Mouse (Mus musculus): Measurements from ENCODE around the gene Mmp11. TPM values are rescaled to one million over a fixed set of nuclear protein-coding genes. Genes with fewer than 3 reads are reported as not detected.

Mmp11 gene
- polyA plus RNA-seq, 1 experiment from 2014 or later, result 245 TPM

DNA sequence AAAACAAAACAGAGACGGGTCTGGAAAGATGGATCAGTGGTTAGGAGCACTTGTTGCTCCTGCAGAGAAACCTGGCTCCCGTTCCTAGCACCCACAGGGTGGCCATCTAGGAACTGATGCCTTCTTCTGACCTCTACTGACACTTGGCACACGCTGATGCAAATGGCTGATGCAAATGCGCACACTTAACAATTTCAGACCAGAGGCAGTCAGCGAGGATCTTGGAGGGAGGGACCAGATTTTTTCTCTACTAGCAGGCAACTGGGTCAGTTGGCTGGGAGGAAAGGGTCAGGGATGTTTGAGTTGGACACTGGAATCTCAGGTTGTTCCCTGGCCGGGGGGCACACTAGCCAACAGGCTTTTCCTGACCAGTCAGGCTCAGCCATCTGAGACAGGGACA lies 3.4 kb downstream of the Mmp11 start, which contains the start of gene Chchd10:
TSS of gene Chchd10 (plus strand) at position 240 of the 400 bp plus-strand sequence.
- Histone ChIP-seq H3K9me3 (no peaks in the 10 kb centered on the region), H3K4me2 (peak within 1 kb of the TSS; percentile 91), H3K36me3 (peaks cover 4% of the 10 kb centered on the region), H3K4me1 (peaks cover 45% of the 10 kb centered on the region), H3K4me3 (peak within 1 kb of the TSS; percentile 66), H3K27ac (peak within 1 kb of the TSS; percentile 89), H3K27me3 (peaks cover 21% of the 10 kb centered on the region), H3K9ac (peak within 1 kb of the TSS; percentile 89)
- 37% methylated on average over 6 of the region's 6 CpGs for WGBS
- no peak for ATAC-seq (ENCODE audit: insufficient number of reproducible peaks, low FRiP score, low TSS enrichment, low read depth)

- H3K27ac ChIP-seq, result peak overlapping the region; percentile 89
- H3K9me3 ChIP-seq, result no peaks in the 10 kb centered on the region
- H3K36me3 ChIP-seq, result peaks cover 11% of the 10 kb centered on the region
- H3K9ac ChIP-seq, result peak overlapping the region; percentile 89
- H3K4me1 ChIP-seq, result peaks cover 45% of the 10 kb centered on the region
- peaks cover 17% of the 10 kb centered on the region for H3K27me3 ChIP-seq
- peak overlapping the region; percentile 91 for H3K4me2 ChIP-seq
- under 1% methylated on average over 43 of the region's 44 CpGs for WGBS
- peak overlapping the region; percentile 66 for H3K4me3 ChIP-seq
- peak; percentile 71 for ATAC-seq (ENCODE audit: insufficient number of reproducible peaks, low FRiP score, low TSS enrichment, low read depth)
Observed at GRCm38 (mm10) chr10:75932081-75932678, 4.1 kb downstream of the Mmp11 start.

- H3K4me2 ChIP-seq, result peak overlapping the region; percentile 91
- ATAC-seq (ENCODE audit: insufficient number of reproducible peaks, low FRiP score, low TSS enrichment, low read depth), result no peak
- peaks cover 9% of the 10 kb centered on the region for H3K27me3 ChIP-seq
- H3K36me3 ChIP-seq, result peaks cover 20% of the 10 kb centered on the region
- H3K9ac ChIP-seq, result 0 out of 2 replicates have a peak overlapping the region, but pooled peaks have one; percentile 28
- WGBS, result 6% methylated on average over 7 of the region's 7 CpGs
- peak overlapping the region; percentile 66 for H3K4me3 ChIP-seq
- no peaks in the 10 kb centered on the region for H3K9me3 ChIP-seq
- peaks cover 45% of the 10 kb centered on the region for H3K4me1 ChIP-seq
- H3K27ac ChIP-seq, result peak overlapping the region; percentile 89; the same call in 1 of the 2 replicates
Observed at GRCm38 (mm10) chr10:75931311-75931710, 5.0 kb downstream of the Mmp11 start.

GRCm38 (mm10) chr10:75930304-75930703 lies 6.0 kb downstream of the Mmp11 start:
- Histone ChIP-seq H3K9me3 (no peaks in the 10 kb centered on the region), H3K27me3 (no peaks in the 10 kb centered on the region; the same call in 1 of the 2 replicates), H3K36me3 (peaks cover 30% of the 10 kb centered on the region), H3K4me3 (peak overlapping the region; percentile 66), H3K27ac (peak overlapping the region; percentile 47; the same call in 1 of the 2 replicates), H3K9ac (no peak overlapping the region), H3K4me2 (peak overlapping the region; percentile 91), H3K4me1 (peaks cover 35% of the 10 kb centered on the region)
- 4% methylated on average over 6 of the region's 6 CpGs for WGBS
- ATAC-seq (ENCODE audit: insufficient number of reproducible peaks, low FRiP score, low TSS enrichment, low read depth), result no peak

- Histone ChIP-seq H3K4me3 (no peak overlapping the region), H3K27ac (no peak overlapping the region), H3K27me3 (no peaks in the 10 kb centered on the region), H3K4me1 (peaks cover 28% of the 10 kb centered on the region), H3K9me3 (no peaks in the 10 kb centered on the region), H3K9ac (no peak overlapping the region), H3K4me2 (no peak overlapping the region), H3K36me3 (peaks cover 53% of the 10 kb centered on the region)
- ATAC-seq (ENCODE audit: insufficient number of reproducible peaks, low FRiP score, low TSS enrichment, low read depth), result no peak
- WGBS, result 68% methylated on average over 13 of the region's 13 CpGs
Observed at GRCm38 (mm10) chr10:75926396-75926795, 9.9 kb downstream of the Mmp11 start.

DNA sequence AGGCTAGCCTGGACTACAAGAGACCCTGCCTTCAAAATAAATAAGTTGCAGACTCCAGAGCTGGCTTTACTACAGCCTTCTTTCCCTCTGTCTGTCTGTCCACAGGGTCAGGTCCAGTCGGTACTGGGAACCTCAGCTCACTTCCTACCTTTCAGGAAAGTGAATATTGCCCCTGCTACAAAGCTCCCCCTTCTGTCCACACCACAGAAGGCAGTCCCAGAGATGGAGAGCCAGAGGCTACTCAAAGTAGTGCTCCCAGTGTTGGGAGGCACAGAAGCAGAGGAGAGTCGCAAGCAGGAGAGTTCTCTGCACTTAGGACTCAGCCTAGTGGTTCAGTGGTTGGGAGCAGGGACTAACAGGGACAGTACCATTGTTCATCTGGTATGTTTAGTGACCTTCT lies 12.0 kb downstream of the Mmp11 start:
- H3K9me3 ChIP-seq, result no peaks in the 10 kb centered on the region
- H3K4me2 ChIP-seq, result no peak overlapping the region
- ATAC-seq (ENCODE audit: insufficient number of reproducible peaks, low FRiP score, low TSS enrichment, low read depth), result no peak
- WGBS, result 52% methylated on average over 2 of the region's 2 CpGs
- H3K27me3 ChIP-seq, result no peaks in the 10 kb centered on the region
- no peak overlapping the region for H3K4me3 ChIP-seq
- H3K27ac ChIP-seq, result no peak overlapping the region
- peaks cover 53% of the 10 kb centered on the region for H3K36me3 ChIP-seq
- no peak overlapping the region for H3K9ac ChIP-seq
- peaks cover 22% of the 10 kb centered on the region for H3K4me1 ChIP-seq

- H3K4me2 ChIP-seq, result peak overlapping the region; percentile 78
- H3K9ac ChIP-seq, result peak overlapping the region; percentile 90
- H3K4me3 ChIP-seq, result peak overlapping the region; percentile 79
- 4% methylated on average over 22 of the region's 22 CpGs for WGBS
- peaks cover 44% of the 10 kb centered on the region for H3K4me1 ChIP-seq
- ATAC-seq (ENCODE audit: insufficient number of reproducible peaks, low FRiP score, low TSS enrichment, low read depth), result no peak
- H3K27me3 ChIP-seq, result no peaks in the 10 kb centered on the region
- H3K36me3 ChIP-seq, result peaks cover 55% of the 10 kb centered on the region
- peak overlapping the region; percentile 95 for H3K27ac ChIP-seq
- H3K9me3 ChIP-seq, result no peaks in the 10 kb centered on the region
Observed at GRCm38 (mm10) chr10:75921726-75922560, 14.4 kb downstream of the Mmp11 start.

DNA sequence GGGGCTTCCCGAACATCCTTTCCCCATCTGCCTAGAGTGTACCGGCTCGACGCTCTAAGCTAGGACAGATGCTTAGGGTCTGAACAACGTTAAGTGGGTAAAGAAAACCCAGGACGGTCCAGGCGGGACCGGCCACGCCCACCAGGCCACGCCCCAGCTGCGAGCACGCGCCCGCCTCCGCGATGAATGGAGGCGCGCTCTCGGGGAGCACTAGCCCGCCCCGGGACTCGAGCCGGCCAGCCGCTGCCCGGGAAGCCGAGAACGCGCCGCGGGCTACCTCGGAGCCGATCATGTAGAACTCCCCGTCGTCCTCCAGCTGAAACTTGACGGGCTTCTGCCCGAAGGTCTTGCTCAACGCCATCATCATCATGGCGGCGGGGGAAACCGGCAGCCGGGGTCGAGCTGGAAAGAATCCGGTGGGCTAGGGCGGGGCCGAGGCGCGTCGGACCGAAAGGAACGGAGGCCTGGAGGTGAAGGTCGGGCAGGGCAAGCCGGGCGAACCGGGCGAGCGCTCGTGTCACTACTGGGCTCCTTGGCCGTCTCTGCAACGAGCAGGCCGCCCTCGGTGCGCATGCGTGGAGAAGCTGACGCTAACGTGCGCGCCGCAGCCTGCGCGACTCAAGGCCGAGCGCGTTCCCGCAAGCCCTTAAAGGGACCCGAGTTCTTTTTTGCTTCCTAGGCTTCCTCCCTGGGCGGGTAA lies 15.1 kb downstream of the Mmp11 start, which contains the start of gene Smarcb1:
TSS of gene Smarcb1 (minus strand) at position 592 of the 700 bp plus-strand sequence.
- Histone ChIP-seq H3K27me3 (no peaks in the 10 kb centered on the region), H3K9ac (peak within 1 kb of the TSS; percentile 90), H3K27ac (peak within 1 kb of the TSS; percentile 95), H3K36me3 (peaks cover 52% of the 10 kb centered on the region), H3K4me1 (peaks cover 51% of the 10 kb centered on the region), H3K4me2 (peak within 1 kb of the TSS; percentile 78), H3K4me3 (peak within 1 kb of the TSS; percentile 79), H3K9me3 (no peaks in the 10 kb centered on the region)
- under 1% methylated on average over 72 of the region's 76 CpGs for WGBS
- peak; percentile 81 for ATAC-seq (ENCODE audit: insufficient number of reproducible peaks, low FRiP score, low TSS enrichment, low read depth)

GRCm38 (mm10) chr10:75919026-75919425 lies 17.3 kb downstream of the Mmp11 start:
- no peak overlapping the region for H3K27ac ChIP-seq
- peaks cover 46% of the 10 kb centered on the region for H3K36me3 ChIP-seq
- ATAC-seq (ENCODE audit: insufficient number of reproducible peaks, low FRiP score, low TSS enrichment, low read depth), result no peak
- peaks cover 55% of the 10 kb centered on the region for H3K4me1 ChIP-seq
- H3K4me3 ChIP-seq, result no peak overlapping the region
- 81% methylated on average over 5 of the region's 5 CpGs for WGBS
- H3K27me3 ChIP-seq, result no peaks in the 10 kb centered on the region
- no peak overlapping the region for H3K9ac ChIP-seq
- no peaks in the 10 kb centered on the region for H3K9me3 ChIP-seq
- no peak overlapping the region for H3K4me2 ChIP-seq

- Histone ChIP-seq H3K9ac (no peak overlapping the region), H3K36me3 (peaks cover 50% of the 10 kb centered on the region), H3K27ac (0 out of 2 replicates have a peak overlapping the region, but pooled peaks have one; percentile 22), H3K9me3 (no peaks in the 10 kb centered on the region), H3K27me3 (no peaks in the 10 kb centered on the region), H3K4me1 (peaks cover 53% of the 10 kb centered on the region), H3K4me2 (no peak overlapping the region), H3K4me3 (no peak overlapping the region)
- ATAC-seq (ENCODE audit: insufficient number of reproducible peaks, low FRiP score, low TSS enrichment, low read depth), result no peak
- WGBS, result 32% methylated on average over 8 of the region's 8 CpGs
Observed at GRCm38 (mm10) chr10:75916840-75917239, 19.5 kb downstream of the Mmp11 start.

DNA sequence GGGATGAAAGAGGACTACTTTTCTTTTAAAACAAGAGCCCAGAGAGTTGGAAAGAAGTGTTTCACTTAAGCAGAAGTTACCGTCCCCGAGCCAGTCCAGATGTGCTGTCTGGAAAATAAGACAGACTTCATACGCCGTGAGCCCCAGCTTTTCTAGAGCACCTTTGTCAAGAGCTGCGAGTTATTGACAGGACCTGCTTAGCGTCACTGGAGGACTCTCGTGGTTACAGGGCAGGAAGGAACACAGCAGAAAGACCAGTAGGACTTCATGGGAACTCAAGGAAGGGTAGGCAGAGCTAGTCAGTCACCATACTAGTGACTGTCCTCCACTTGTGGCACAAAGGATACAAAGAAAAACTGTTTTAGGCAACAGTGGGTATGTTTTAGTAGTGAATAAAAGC lies 20.7 kb downstream of the Mmp11 start:
- peaks cover 51% of the 10 kb centered on the region for H3K4me1 ChIP-seq
- H3K9ac ChIP-seq, result no peak overlapping the region
- H3K27me3 ChIP-seq, result no peaks in the 10 kb centered on the region
- 58% methylated on average over 7 of the region's 7 CpGs for WGBS
- ATAC-seq (ENCODE audit: insufficient number of reproducible peaks, low FRiP score, low TSS enrichment, low read depth), result no peak
- no peaks in the 10 kb centered on the region for H3K9me3 ChIP-seq
- H3K36me3 ChIP-seq, result peaks cover 61% of the 10 kb centered on the region
- no peak overlapping the region for H3K4me3 ChIP-seq
- no peak overlapping the region for H3K27ac ChIP-seq
- H3K4me2 ChIP-seq, result no peak overlapping the region

Data from limb, embryonic 15.5 days (tissue).